Mouse (Mus musculus) lung, postnatal 4 days (tissue): ENCODE data around the gene Rps9.
"Not testable (repeated sequence)": the region's sequence is repeated elsewhere in the genome, so short reads cannot be mapped to it uniquely, and the experiment has no call there.

Source experiments
- DNase-seq, 2 experiments: peaks; one replicate each; pipeline ENCODE4 v3.0.0; 2021

The Rps9 gene

DNA sequence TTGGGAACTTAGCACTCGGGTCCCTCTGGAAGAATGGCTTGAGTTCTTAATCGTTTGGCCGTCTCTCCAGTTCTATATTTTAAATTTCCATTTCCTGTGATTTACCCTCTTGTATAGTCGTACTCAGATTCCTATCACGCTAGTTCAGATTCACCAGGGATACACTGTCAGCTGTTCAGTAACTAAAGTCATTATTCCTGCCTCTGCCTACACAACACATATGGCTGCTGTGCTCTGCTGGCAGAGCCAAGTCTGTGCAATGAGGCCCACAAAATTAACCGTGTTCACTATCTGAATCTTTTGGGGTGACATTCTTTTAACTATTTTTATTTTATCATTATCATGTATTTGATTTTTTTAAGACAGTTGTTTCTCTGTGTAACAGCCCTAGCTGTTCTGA lies 5.3 kb upstream of the Rps9 start:
- DNase-seq: no peak

- DNase-seq: no peak
These were observed 480 bp upstream of the Rps9 start for GRCm38 (mm10) chr7:3703148-3703878.

- no peak for DNase-seq
These were observed 682 bp downstream of the Rps9 start for GRCm38 (mm10) chr7:3704475-3704874.

GRCm38 (mm10) chr7:3705461-3705860 lies 1.7 kb downstream of the Rps9 start:
- DNase-seq: peak in 1 of 2 experiments; percentile 20

DNA sequence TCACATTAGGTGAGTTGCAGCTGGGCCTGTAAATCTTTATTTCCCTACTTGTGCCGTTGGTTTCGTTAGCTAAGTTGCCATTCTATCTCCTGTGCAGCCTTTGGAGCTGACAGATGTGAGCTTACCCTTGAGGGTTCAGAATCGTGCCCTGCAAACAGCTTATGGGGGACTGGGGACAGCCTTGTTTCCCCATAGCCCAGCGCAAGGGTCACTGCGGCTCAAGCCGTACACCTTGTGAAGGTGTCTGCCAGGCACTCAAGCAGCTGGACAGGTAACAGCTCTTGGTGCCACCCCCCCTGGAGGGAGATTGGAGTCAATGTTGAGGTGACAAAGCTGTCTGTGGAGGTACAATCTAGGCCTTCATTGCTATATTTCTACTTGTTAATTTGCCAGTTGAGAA lies 2.1 kb downstream of the Rps9 start:
- DNase-seq: no peak

DNA sequence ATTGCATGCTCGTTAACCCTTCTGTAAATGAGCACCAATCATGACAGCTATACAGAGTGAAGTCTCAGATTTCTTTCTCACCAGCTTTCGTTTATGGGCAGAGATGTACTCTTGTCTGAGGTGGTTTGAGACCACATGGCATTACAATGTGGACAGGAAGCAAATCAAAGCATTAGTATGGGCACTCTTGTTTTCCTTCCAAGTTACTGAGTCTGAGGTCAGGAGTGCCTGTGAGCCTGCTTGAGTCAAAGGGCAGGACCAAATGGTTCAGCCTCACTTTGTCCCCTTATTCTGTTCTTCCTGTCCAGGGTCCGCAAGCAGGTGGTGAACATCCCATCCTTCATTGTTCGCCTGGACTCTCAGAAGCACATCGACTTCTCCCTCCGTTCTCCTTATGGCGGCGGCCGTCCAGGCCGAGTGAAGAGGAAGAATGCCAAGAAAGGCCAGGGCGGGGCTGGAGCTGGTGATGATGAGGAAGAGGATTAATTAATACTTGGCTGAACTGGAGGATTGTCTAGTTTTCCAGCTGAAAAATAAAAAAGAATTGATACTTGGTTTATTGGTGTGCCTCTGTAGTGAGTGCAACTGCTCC lies 2.6 kb downstream of the Rps9 start:
- DNase-seq: peak in 1 of 2 experiments; percentile 23

DNA sequence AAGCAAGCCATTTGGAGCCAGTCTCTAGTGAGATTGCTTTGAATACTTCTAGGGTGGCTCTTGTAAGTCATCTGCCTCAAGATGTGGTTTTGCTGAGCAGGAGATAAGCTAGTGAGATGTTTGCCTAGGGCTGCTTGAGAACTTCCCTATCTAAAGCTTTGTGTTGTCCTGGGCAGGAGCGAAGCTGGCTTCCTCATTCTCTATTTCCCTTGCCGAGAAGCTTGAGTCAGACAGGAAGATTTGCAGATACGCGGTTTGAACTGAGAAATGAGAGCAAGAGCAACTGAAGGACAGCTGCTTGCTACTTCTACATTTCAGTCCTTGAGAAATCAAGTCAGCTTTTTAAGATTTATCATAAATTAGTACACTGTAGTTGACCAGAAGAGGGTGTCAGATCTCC lies 3.2 kb downstream of the Rps9 start:
- peak in 1 of 2 experiments; percentile 46 for DNase-seq

DNA sequence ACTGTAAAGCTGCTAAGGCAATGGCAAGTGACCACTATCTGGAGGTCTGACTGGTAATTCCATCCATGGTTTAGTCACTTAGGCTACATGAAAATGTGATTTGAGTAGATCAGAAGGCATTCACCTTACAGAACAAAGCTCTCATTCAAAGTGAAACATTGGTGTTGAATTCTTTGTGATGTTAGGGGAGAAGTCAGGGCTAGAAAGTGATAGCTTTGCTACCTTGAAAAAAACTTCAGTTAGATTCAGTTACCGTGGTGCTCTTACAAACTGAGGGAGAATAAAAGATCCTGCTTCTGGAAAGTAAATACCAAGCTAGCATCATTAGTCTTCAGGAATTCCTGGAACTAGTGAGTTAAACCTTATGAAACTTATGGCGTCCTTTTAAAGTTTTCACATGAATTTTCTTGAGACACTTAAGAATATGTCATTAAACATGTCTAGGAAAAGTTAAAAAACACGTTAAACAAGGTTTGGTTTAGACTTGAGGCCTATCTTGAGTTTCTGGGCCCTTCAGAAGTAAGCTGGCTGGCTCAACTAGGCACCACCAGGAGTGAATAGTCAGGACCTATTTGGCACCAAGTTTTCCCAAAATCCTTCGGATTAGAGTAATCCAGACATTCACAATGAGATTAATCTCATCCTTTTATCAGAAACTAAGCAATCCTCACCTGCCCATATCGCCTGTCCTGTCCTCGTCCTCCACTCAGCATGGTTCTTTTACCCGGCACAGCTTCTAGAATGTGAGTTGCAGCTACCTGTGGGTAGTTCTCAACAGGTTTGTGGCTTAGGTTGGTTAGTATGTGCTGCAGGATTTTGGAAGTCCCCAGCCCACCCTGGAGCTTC lies 4.0 kb downstream of the Rps9 start:
- no peak for DNase-seq

DNA sequence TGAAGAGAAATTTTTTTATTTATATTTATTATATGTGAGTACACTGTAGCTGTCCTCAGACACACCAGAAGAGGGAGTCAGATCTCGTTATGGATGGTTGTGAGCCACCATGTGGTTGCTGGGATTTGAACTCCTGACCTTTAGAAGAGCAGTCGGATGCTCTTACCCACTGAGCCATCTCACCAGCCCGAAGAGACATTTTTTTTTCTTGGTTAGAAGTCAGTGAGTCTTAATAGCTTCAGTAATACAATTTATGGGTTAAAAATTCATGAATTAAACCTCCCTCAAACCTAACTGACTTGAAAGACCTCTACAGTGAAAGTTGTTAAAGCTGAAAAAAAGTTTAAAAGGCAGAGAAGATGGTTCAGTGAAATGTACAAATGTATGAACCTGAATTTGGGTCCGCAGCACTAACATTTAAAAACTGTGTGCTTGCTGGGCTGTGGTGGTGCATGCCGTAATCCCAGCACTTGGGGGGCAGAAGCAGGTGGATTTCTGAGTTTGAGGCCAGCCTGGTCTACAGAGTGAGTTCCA lies 4.7 kb downstream of the Rps9 start:
- not testable (repeated sequence) for DNase-seq

DNA sequence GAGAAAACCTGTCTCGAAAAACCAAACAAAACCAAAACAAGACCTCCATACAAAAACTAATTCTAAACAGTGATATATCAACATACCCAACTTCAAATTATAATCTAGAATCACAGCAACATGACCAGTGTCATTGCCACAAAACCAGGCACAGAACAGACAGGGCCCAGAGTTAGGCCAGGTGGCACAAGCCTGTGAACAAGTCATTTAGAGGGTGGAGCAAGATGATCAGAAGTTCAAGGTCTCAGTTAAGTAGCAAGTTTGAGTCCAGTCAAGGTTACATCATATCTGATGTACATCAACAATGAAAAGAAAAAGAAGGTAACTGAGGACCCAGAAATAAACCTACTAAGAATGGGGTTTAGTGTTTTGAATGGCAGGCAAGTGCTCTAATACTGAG lies 5.2 kb downstream of the Rps9 start:
- DNase-seq: no peak

- peak in 1 of 2 experiments; percentile 53 for DNase-seq
These were observed 8.6 kb downstream of the Rps9 start for GRCm38 (mm10) chr7:3712264-3712942.

DNA sequence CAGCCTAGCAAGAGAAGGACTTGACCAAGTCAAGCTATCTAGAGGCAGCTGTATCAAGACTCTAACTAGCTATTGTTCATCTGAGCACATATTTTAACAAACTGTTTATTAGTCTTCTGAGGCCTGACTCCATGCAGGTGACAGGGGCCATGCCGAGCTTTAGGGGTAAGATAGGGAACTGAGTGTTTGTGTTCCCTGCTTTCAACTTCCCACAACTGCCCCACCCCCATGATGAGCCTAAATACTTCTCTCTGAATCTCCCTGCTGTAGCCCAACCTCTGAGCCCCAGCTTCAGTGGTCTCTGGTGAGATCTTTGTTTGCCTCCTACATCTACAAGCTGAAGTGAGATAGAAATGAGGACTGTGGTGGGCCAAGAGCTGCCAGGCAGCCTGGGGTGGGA lies 11.5 kb downstream of the Rps9 start:
- no peak for DNase-seq

- DNase-seq: not testable (repeated sequence)
These were observed 16.5 kb downstream of the Rps9 start, which contains the start of gene Pirb for GRCm38 (mm10) chr7:3720268-3720667. Pirb (minus strand) TSS chr7:3720391.

DNA sequence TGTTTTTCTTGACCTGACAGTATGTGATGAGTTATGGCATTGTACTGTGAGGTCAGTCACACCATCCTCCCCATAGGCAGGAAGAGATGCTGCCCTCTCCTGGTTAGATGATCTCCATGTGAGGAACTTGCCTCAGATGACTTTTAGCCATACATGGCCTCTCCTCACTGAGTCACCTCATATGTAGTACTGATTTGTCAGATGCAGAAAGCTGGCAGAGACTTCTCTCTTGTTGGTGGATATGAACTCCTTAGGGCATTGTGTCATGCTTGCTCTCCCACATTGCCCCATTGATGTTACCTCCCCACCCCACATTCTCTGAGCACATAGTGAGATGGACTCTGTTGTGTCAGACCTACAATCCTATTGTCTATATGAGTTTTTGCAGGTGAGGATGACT lies 21.7 kb downstream of the Rps9 start:
- DNase-seq: not testable (repeated sequence)

DNA sequence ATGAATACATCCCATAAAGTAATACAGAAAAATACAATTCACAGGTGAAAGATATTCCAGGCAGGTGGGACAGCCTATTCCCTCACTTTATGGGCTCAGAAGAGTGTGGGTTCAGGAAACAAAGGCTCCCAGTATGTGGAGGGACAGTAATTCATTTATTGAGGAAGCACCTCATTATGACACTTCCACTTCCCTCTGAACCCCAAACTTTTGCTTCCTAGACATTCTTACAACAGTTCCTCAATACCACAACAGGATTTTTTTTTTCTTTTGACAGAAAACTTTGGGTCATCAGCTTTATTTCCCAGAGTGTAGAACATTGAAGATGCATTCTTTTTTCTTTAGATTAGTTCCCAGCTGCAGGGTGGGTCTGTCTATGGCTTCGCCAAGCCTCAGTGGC lies 28.9 kb downstream of the Rps9 start:
- DNase-seq: not testable (repeated sequence)
